Mouse (Mus musculus) cortical plate, adult 2 months (tissue): ENCODE measurements at regions not wholly inside any gene's neighbourhood (a gene's known extent, or its start where the extent isn't known, plus 50 kb on each side); places are given as distances from the start of the nearest gene placed in this dataset.

Experiments
- CTCF ChIP-seq: fragments of 200-500 bp; IDR thresholded peaks from 2 replicates; pipeline ENCODE4 v1.5.1; 2011; ENCODE audit warnings: mild to moderate bottlenecking, control low read depth, low read length; ENCODE audit not compliant: insufficient read depth; ENCODE audit errors: extremely low read depth
- POLR2A ChIP-seq: fragments of 200-500 bp; IDR thresholded peaks from 2 replicates; pipeline ENCODE4 v1.6.1; 2011; ENCODE audit warnings: mild to moderate bottlenecking, low read length, control low read depth; ENCODE audit not compliant: insufficient read depth; ENCODE audit errors: extremely low read depth

DNA sequence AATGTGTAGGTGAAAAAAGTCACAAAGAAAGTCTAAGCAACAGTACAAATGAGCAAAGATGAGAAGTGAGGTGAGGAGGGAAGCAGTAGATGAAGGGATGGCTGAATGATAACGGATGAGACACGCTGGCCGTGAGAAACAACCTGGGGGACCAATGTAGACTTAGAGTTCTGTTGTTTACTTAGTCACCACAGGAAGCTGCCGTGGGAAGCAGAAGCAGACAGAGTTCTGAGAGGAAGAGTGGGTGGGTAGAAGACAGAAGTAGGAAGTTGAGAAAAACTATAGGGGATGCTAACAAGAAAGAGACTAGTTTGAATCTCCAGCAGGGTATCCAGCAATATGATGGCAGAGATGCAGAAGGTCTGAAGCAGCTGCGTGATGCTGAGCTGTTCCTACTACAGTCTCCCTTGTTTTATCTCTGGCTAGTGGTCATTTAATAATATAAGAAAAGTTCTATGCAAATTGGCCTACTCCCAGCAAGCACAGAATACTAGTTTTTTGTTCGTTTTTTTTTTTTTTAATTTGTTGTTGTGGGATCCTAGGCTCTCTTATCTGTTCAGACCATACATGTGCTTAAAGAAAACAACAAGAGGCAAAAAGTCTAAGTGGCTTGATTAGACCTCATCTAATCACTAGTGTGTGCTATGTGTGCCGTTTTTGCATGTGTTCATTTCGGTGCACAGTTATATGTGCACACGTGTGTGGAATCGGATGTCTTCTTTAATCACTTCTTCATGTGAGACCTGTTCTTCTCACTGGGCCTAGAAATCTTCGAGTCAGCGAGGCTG lies 85.0 kb upstream of the Adtrp start:
- TF ChIP-seq CTCF (no peak), POLR2A (no peak)
